Mouse (Mus musculus) adrenal gland (tissue): ENCODE measurements around the gene Tgfbr3.

ENCODE experiments used
- intact Hi-C: fragments of 180-260 bp; cut with DNase I; formaldehyde crosslinking; loops from one replicate; pipeline ENCODE4 v1.15.1; 2025

Tgfbr3 gene

GRCm38 (mm10) chr5:107087291-107087690 lies 202.1 kb downstream of the Tgfbr3 start:
- intact Hi-C loops = no loop called here

- intact Hi-C loops = no loop called here
These were observed 203.3 kb downstream of the Tgfbr3 start for GRCm38 (mm10) chr5:107086166-107086565.

GRCm38 (mm10) chr5:107084431-107084830 lies 205.0 kb downstream of the Tgfbr3 start:
- intact Hi-C loops = no loop called here

- intact Hi-C loops = no loop called here
These were observed 207.4 kb downstream of the Tgfbr3 start for GRCm38 (mm10) chr5:107082011-107082410.

- intact Hi-C loops = no loop called here
These were observed 208.3 kb downstream of the Tgfbr3 start for GRCm38 (mm10) chr5:107080986-107081624.

- intact Hi-C loops = no loop called here
These were observed 209.5 kb downstream of the Tgfbr3 start for GRCm38 (mm10) chr5:107079920-107080319.

- intact Hi-C loops = no loop called here
These were observed 210.2 kb downstream of the Tgfbr3 start for GRCm38 (mm10) chr5:107079146-107079638.

- intact Hi-C loops = no loop called here
These were observed 211.1 kb downstream of the Tgfbr3 start for GRCm38 (mm10) chr5:107078361-107078760.

DNA sequence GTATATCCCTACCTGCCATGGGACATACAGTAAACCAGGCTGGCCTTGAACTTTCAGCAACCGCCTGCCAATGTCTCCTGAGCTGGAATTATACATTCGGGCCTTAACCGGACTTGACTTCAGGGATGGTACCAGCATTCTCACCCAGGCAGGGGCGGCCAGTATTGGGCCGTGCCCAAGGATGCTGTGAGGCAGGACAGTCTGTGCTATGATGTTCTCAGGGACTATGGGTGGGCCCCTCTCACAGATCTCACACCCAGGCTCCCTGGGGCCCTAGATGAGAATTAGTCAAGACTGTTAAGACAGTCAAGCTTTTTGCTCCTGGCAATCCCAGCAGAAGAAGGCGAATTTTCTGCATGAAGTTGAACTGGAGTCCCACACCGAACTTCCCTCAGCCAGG lies 211.5 kb downstream of the Tgfbr3 start:
- intact Hi-C loops = no loop called here

DNA sequence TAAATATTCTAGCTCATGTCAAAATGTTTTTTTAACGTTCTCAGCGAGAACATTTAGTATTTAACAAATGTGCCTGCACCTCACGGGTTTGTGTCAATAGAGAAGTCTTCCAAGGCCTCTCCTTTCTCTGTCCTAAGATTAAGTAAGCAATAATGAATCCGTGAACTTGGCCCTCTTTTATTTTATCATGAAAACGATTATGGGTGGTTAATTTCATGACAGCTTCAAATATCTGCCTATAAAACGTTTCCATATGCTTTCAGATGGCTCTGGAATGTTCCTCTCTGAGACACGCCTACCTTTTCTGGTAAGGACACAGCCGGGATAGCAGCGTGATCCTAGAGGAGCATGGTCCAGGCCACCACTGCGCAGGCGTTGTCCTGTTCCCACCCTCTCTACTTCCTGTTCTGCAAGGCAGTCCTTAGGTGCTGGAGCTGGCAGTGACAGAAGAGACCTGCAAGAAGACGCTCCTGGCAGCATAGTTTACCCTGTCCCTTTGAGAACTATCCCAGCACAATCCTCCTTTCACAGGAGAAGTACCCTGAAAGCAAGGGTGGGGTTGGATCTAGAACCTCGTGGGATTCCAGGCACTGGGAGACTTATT lies 214.3 kb downstream of the Tgfbr3 start:
- intact Hi-C loops = loop anchor here (5.0 kb wide), 1 partner anchor 53 kb away; no protein-coding TSS in a partner anchor

DNA sequence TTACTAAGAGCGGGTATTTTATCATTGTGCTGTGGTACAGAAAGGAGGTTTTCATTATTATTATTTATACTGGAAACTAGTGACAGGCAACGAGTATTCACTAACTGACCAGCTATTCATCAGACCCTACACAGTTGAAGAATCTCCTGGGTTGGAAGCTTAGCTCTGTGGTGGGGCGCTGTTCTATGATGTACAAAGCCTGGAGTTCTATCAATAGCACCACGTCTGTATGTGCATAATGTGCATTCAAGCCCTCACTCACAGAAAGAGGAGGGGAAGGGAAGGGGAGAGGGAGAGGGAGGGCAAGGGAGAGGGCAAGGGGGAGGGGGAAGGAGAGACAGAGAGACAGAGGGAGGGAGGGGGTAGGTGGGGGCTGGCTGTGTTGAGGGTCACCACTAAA lies 215.1 kb downstream of the Tgfbr3 start:
- intact Hi-C loops = loop anchor here (5.0 kb wide), 1 partner anchor 52 kb away; no protein-coding TSS in a partner anchor

DNA sequence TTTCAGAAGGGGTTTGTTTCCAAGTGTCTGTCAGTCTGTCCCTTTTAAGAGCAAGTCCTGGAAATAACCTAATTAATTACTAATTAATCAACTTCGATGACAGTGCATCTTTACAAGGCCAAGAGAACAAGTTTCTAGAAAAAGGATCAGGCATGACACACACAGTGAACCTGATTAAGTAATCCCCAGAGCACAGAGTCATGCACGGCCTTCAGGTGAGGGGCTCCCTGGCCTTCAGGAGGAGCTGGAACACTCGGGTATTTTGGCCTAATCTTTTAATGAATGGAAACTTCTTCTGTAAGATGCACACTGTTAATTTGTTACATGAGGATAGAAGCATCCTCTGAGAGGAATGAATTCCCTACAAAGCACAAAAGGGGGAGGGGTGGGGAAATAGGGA lies 215.9 kb downstream of the Tgfbr3 start:
- intact Hi-C loops = loop anchor here (5.0 kb wide), 1 partner anchor 51 kb away; no protein-coding TSS in a partner anchor

- intact Hi-C loops = no loop called here
These were observed 221.3 kb downstream of the Tgfbr3 start for GRCm38 (mm10) chr5:107068146-107068545.

DNA sequence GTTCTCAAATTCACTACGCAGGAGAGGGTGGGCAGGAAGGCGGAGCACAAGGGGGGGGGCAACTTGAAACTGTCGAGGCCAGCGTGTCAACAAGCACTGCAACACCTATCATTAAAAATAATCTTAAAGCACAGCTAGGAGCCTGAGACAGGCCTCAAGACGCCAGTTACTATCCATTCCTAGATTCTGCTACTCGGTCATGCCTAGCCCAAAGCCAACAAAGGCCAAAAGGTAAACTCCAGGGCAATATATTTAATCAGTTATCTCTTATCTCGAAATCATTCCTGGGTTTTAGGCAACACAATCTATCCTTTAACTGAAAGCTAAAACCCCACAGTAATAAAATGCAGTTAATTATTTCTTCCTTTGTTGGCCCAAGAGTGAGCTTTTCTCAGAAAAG lies 221.9 kb downstream of the Tgfbr3 start:
- intact Hi-C loops = no loop called here

GRCm38 (mm10) chr5:107064922-107065321 lies 224.5 kb downstream of the Tgfbr3 start:
- intact Hi-C loops = no loop called here

- intact Hi-C loops = no loop called here
These were observed 227.1 kb downstream of the Tgfbr3 start for GRCm38 (mm10) chr5:107062229-107062852.

DNA sequence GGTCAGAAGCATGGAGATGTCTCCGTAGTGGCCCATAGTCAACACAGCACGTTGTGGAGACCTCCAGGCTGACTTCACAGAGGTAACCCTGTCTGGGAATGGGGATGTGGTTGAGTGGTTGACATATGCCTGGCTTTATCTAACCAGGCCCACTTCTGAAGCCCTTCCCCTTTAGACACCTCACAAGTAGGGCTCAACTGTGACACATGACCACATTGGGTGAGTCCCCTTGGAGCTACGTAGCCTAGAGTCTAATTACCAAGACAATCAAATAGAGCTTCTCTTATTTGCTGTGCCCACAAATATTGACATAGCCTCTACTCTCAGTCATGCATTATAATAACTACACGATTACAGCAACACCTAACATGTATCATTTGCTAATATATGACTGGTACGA lies 229.9 kb downstream of the Tgfbr3 start:
- intact Hi-C loops = no loop called here

DNA sequence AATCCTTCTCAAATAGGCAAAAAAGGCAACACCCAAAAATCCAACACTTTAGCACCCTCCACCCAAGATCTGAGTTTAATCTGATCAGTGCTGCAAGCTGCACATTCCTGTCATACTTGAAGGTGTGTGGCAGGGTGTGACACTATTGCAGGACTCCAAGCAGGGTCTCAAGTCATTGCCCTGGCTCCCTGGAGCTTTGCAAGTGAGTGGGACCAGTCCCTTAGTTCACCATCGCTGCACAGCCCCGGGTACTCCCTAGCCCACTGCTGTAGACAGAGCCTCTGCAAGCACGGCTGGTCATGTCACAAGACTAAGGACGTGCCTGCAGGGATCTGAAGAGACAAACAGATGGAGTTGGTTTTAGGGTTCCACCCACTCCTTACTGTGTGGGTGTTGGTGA lies 230.8 kb downstream of the Tgfbr3 start:
- intact Hi-C loops = no loop called here
